Mouse (Mus musculus) T-cell, adult 2 months (primary cell): ENCODE results near the gene Susd4.

Experiments
- DNase-seq: peaks from one replicate; pipeline ENCODE4 v3.0.0; 2022; ENCODE audit warnings: low spot score

The Susd4 gene

DNA sequence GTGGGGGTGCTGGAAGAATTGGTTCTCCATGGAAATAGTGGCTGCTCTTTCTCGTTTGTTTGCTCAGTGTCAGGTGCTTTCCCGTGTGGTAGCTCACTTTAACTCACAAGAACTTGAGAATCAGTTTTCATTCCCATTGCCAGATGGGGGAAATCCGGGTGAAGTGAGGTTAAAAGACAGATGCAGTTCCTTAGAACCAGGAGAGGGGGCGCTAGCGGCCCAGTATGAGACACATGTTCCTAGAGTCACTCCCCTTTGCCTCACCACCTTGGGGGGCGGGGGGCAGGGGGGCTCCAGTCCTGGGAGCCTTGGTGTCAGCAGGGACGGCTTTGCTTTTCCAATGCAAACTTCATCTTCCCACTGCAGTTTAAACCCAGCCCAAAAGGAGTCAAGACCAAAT lies 23.4 kb downstream of the Susd4 start:
- DNase-seq: no peak

DNA sequence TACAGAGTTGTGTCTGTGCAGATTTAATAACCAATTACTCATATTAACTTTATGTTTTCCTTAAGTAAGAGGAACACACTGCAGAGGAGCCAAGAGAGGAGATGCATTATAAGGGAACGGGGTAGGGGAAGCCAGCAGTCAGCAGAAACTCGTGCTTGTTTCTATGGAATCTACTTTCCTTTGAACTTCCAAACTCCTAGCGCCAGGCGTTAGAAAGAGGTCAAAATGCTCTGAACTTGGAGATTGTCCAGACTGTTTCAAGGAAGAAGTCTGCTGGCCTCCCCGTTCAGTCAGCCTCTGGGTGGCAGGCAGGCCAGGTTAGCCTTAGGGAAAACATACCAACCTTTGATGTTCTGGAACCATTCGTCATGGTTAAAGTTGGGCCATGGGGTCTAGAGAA lies 25.2 kb downstream of the Susd4 start:
- no peak for DNase-seq

DNA sequence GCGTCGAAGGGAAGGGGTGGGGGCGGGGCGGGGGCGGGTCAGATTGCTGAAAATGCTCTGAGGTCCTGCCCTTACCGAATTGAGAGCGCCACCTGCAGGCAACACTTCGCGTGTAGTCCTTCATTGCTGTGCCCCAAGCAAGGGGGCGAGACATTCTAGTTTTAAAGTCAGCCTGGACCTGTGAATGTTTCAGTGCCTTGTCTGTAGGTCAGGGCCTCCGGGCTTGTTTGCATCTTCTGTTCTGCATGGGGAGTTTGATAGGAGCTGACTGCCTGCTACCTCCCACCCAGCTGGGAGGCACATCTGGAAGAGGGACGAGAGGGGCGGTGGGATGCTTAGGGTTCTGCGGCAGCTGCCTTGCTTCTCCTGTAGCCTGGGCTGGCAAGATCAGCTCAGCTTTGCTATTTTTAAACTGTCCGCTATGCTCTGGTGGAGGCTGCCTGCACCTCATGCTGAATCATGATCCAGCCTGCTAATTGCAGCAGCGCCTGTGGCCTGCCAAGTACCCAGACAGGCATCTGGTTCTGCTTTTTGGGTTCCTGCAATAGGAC lies 28.9 kb downstream of the Susd4 start:
- peak; percentile 19 for DNase-seq

DNA sequence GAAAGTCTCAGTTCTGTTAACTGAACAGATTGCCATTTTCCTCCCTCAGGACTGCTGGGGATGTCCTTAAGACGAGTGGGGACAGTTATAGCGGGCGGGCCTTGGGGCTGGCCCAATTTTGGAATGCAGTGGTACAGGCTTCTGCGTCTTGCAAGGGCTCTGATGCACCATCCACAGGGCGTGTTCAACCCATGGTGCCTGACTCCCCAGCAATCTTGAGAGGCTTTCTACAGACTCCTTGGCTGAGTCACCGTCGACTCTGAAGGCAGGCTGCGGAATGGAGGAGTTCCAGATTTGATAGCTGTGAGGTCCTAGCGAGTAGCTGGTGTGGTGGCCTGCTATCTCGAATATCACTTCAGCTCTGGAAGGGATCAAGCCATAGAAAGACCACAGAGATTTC lies 30.6 kb downstream of the Susd4 start:
- DNase-seq: no peak

DNA sequence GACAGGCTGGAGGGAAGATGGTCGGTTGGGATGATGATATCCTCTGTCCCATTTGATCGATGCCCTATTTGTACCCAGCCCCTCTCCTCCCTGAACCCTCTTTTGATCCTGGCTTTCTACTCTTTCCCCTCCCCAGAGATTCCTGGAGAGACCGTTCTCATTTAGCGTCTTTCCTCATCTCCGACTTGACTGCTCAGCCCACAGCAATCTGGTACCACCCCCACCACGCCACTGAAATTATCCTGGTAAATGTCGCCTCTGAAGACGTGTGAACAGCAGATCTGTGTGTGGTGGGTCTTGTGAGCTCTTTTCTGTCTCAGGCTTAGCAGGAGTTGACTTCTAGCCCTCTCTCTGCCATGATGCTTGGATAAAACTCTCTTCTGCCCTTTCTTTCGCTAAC lies 31.0 kb downstream of the Susd4 start:
- DNase-seq: no peak

DNA sequence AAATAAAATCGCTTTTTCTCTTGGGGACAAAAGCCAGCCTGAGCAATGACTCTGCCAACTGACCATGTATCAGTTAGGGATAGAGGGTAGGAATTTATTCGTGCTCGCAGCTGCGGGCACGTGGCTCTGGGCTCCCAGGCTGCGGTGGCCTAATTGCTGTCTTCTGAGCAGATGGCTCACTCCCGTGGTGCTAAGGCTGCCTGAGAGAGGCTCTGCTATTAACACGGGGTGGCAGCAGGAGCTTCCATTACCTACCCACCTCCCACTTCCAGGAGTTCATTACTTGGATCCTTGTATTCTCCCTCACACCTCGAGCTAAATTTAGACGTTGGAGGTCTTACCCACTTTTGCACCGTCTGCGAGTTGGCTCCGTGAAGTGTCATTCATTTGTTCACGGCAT lies 33.4 kb downstream of the Susd4 start:
- DNase-seq: no peak

DNA sequence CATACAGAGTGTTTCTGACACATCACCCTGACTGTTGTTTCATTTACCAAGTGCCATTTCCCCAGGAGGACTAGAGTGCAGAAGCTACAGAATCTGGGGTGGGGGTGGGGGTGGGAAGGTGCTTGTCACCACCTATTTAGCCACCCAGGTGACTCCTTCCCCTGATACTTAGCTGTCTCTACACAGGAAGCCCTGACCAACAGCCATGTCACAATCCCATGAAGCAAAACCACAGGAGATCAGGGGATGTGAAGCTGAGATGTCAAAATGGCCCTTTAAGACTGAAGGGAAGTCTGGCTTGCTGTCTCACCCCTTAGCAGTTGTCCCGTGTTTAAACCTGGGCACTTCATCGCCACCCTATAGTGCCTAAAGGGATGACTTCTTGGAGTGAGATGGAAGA lies 37.9 kb downstream of the Susd4 start:
- DNase-seq: no peak

DNA sequence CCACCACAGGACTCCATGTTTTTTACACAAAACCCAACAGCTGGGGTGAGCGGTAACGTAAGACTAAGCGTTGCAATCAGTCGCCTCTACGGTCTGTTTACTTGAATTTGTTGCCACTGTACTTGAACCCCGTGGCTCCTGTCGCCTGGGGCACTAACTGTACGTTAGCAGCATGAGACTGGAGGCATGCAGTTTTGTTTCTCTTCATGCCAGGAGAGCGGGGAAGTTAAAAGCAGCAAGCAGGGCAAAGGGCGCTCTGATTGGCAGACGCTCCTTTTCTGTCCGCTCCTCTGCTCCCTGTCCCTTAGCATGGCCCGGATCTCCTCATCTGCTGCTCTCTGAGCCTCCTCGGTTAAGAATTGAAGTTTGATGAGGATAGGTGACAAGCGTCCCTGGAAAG lies 39.2 kb downstream of the Susd4 start:
- DNase-seq: no peak

DNA sequence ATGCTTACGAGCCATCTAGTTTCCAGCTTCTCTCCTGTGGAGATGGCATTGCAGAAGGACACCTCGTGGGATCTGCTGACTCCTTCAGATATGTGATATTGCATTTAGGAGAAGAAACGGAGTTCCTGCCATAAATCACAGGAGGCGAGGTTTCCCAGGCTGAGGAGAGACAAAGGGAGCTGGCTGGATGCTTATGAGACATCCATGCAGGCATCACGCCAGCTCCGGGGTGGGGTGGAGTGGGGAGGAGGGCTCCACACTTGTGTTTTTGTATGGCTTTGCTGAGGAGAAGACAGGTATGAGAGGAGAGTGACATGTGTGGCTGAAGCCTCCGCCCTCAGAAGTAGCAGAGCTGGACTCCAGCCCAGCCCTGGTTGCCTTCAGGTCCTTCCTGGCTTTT lies 50.3 kb downstream of the Susd4 start:
- DNase-seq: no peak

DNA sequence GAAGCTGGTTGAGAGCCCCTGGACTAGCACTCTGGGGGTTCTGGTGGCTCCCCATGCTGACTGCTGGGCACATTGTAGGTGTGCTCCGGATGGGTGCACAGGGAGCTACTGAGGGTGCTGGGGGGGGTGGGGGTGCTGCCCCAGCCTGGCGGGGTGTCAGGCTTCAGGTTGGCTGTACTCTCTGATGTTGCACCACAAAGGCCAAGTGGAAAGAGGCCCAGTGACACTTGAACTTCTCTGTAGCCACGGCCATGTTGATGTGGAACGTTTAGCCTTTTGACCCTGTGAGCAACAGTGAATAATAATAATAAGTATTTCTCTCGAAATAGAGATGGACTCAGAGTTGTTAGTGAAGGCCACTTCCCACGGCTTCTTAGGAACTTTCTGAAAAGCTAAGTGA lies 50.9 kb downstream of the Susd4 start:
- DNase-seq: no peak

DNA sequence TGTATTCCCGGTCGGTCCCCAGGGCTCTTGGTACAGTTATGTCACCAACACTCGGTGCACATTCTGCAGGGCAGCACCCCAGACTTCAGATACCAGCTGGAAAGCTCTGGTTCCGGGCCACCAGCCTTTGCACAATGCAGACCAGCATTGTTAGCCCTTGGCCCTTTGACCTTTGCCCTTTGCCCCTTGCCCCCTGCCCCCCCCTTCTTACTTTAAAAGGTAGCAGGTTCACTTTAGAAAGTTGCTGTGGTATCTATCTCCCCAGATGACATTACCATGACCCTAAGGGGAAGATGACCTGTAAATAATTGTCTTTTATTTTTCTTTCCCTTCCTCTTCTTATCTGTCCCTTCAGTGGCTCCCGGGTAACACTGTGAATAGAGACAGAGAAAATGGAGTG lies 53.4 kb downstream of the Susd4 start:
- DNase-seq: no peak

DNA sequence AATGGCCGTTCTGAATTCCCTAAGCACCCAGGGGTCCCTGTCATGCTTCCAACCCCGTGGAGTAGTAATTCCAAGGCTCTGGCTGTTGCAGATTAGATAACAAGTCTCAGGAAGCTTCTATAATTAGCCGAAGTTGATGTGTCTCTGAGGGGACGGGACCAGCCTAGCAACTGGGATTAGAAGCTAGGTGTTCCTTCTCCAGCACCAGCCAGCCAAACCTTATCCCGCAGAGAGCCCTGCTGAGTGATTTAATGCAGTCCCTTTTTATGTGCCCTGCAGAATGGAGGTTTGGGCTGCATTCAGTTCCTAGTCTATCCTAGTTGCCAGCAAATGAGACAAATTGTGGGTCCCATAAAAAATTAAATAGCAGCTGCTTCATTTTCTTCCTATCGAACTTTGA lies 54.0 kb downstream of the Susd4 start:
- no peak for DNase-seq

DNA sequence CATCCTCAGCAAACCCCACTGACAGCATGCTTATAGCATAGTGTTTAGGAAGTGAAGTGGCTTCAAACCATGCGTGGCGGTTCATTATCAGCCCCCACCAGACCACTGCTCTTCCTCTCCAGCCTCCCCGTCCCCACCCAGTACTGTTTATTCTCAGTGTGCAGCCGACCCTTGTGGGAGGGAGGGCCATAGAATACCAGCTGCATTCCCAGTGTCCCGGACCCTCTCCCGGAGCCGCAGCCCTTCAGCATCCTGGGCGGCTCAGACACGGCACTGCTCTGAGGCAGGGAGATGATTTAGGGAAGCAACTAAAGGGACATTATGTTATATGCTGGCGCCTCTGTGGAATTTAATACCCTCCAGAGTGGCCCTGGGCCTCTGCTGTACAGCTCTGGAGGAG lies 55.3 kb downstream of the Susd4 start:
- no peak for DNase-seq

DNA sequence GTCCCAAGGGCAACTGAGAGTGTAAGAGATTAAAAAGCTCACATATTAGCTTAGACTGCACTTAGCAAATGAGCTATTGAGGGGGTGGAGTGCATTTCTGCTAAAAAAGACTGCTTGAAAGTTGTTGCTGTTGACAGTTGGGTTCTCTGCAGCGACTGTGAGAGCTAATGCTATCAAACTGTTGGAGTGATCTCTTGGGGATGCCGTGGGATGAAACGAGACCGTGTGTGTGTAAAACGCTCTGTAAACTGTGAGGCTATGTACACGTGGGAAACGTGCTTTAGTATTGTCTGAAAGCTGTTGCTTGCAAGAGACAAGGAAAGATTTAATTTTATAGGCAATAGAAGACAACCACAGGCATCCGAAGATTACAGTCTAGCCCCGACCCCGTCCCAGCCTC lies 59.1 kb downstream of the Susd4 start:
- DNase-seq: no peak

DNA sequence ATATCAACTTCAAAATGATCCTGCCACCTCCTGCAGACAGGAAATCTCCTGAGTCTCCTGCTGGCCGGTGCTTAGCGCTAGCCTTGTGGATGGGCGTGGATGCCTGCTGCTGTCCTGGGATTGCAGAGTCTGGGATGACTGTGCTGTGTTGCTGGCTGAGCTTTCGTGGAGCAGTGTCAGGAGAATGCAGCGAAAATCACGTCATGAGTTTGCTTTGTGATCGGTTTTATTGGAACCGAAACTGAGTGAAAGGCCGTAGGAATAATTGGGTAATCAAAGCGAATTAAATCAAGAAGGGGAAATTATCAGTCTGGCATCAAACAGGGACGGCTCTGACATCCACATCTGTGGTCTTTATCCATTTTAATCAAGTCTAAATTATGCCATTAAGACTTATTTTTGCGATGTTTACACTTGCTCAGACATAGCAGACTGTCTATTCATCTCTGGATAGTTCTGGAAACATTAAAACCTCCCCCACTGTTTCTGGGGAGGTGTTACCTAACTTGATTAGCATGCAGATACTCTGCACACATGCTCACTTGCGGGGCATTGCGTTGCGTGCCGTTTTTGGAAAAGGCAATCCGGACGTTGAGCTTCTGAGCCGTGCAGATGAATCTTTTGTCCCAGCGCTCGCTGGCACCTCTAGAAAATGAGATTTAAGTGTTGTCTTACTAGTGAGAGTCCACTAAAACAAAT lies 60.2 kb downstream of the Susd4 start:
- no peak for DNase-seq

DNA sequence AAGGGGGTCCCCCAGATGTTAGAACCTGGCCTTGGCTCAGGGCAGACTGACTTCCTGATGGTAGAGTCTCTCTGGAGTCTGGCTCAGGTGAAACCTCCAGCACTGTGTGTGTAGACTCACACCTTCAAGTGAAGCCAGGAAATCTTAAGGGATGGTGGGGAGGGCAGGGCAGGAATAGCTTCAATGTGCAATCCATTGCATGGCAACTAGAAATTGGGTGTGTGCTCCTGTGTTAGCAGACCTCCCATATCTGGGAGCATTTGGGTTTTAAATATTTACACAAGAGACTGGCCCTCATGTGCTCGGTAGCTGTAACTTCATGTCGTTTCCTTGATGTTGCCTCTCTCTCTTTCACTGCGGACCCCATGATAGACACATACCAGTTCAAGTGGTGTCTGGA lies 62.9 kb downstream of the Susd4 start:
- DNase-seq: no peak

DNA sequence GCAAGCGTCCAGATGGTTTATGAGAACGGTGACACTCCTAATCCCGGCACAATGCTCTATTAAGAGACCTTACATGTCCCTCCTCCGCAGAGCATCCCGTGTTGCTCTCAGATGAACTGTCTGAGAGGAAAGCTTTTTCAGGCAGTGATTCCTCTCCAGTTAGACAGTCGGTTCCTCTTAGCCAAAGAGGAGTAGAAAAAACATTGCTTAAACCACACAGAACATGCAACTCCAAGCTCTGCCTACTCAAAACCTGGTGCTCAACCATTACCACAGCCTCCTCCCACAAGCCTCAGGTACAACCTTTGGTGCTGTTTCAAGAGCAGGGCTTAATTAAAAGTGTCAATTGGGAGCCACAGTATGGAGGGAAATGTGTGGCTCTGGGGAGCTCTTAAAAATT lies 74.4 kb downstream of the Susd4 start:
- no peak for DNase-seq

DNA sequence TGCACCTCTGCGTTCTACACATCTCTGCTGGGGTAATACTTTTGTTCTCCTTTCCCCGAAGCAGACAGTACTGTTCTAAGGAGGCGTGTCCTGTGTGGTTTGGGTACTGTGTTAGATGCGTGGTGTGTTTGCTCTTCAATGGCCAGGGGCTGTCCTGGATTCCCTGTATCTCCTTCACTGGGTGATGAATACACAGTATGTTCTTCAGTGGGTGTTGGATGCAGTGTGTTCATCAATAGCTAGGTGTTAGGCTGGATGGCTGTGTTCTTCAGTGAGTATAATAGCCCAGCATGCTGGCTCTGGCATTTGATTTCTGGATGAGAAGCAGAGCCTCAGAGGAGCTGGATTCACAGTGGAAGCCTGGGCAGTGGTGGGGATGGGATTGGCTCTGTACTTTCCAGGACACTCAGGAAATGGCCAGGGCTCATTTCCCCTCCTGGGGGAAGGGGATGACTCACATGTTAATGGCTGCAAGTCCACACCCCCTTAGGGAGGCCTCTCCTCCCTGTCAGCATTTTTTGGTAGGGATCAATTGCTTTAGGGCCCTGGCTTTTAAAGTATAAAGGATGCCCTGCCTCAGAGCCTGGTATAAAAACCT lies 75.8 kb downstream of the Susd4 start:
- DNase-seq: no peak

DNA sequence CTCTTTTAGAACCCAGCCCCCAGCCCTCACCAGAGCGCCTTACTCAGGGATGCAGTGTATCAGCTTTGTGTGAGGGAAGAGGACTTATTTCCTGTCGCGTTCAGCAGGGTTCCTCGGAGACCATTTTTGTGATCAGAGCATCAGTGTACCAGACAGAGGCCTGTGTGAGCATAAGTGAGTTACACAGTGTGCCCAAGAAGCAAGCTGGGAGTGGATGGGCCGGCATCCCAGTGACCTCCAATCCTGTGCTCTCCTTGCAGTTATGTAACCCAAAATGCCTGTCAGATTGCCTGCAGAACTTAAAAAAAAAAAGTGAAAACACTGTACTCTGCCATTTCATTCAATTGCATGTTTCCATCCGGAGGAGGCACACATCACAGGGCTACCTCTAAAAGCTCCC lies 76.4 kb downstream of the Susd4 start:
- DNase-seq: no peak

DNA sequence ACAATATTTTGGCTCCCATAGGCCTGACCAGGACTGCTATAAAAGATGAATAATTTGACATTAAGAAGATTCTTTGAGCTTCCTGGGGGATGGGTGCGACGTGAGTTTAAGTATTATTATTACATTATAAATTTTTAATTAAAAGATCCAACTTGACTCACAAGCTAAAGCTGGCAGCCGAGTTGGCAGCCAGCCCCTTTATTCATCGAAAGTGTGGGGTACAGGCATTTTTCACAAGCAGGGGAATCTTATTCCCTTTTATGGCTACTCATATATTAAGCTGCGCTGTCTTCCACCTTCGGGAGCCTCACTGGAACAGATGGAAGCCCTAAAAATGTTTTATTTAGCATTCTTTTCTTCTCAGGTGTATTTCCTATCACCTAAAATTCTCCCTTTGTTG lies 76.9 kb downstream of the Susd4 start:
- no peak for DNase-seq

DNA sequence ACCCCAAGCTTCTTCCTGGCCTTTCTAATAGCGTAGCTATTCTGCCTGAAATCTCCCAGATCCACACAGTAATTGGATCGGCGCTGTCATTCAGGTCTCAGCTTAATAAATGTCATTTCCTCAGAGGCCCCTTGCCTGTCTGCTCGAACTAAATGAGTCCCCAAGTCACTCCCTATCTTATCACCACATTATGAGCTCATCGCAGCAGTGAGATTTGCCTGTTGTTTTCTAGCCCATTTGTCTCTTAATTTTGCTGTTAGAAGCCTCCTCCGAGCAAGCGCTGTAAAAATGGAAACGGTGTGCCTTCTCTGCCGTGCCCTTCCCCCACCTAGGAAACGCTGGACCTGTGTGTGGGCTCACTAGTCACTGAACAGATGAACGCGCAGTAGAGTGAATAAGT lies 85.9 kb downstream of the Susd4 start:
- DNase-seq: no peak

DNA sequence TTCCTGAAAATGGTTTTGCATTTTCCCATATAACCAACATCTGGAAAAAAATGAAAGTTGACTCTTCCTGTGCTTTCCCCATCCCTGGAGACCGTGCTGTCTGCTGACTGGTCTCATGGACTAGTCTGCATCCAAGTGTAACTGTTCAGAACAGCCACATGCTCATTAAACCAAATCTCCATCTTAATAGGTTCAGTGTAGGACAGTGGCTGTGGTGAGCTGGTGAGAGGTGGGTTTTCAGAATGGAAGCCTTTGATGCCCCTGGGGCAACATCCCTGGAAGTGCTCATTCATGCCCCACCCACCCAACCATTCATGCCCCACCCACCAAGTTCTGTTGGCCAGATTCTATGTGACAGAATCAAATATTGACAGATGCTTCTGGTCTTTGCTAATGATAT lies 86.4 kb downstream of the Susd4 start:
- DNase-seq: no peak

DNA sequence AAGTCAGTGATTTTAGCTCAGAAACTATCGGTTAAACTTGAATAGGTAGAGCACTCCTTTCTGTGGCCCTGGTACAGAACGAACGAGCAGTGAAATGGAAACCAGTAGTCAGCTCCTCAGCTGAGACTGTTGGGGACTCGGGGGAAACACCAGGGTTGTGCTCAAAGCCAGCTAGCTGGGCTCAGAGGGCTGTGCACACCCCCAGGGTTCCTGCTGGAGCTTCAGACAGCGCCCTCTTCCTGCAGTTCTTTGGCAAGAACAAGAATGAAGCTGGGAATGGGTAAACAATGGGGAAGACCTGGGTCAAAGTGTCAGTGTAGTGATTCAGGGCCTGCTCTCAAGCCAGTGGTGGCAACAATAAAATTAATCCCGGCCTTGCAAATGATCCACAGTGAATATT lies 88.5 kb downstream of the Susd4 start:
- no peak for DNase-seq

DNA sequence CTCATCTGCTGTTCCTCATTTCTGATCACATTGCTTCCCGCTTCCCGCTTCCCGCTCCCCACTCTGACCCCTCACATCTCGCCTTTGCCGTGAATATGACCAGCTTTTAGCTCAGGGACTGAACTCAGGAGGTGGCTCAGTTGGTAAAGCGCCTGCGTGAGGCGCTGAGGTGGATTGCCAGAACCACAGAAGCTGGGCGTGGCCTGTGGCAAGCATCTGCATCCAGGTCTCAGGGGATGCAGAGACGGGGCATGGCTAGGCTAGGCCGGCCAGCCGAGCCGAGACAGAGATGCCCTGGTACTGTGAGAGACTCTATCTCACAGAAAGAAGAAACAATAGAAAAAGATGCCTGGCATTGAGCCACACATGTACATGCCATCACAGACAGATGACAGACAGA lies 93.0 kb downstream of the Susd4 start:
- DNase-seq: no peak
